Mouse (Mus musculus) gastrocnemius, postnatal 36 days (tissue): ENCODE results near the gene Aprt. TPM values are rescaled to one million over a fixed set of nuclear protein-coding genes. Genes with fewer than 3 reads are reported as not detected.

Experiments used
- DNase-seq, 2 experiments: peaks; one replicate each; pipeline ENCODE4 v3.0.0; 2022
- intact Hi-C: fragments of 180-260 bp; cut with DNase I; formaldehyde crosslinking; loops from one replicate; pipeline ENCODE4 v1.15.1; 2025
- long read RNA-seq, 2 experiments: library from polyadenylated mRNA; stranded (forward); transcript quantifications; one replicate each; pipeline ENCODE4 v2.0.0; 2021
- total RNA-seq, 2 experiments: library from RNA; stranded (reverse); gene quantifications; 2 replicates each; pipeline ENCODE4 v1.2.3; 2021

The Aprt gene
- total RNA-seq = 10 to 100 TPM; 35.4 to 45.3 TPM
- long read RNA-seq, experiment 1, transcript Aprt-201 (5 exons, 849 nt) = major isoform, 28 of 37 reads
- long read RNA-seq, experiment 1, partial matches to known transcripts = 4 of 37 reads
- long read RNA-seq, experiment 1, other reads (novel, unspliced or antisense) = 4 of 37 reads
- long read RNA-seq, experiment 2, transcript Aprt-201 (5 exons, 849 nt) = major isoform, 34 of 41 reads
- long read RNA-seq, experiment 2, partial matches to known transcripts = 5 of 41 reads
- long read RNA-seq, experiment 2, other reads (novel, unspliced or antisense) = 1 of 41 reads

DNA sequence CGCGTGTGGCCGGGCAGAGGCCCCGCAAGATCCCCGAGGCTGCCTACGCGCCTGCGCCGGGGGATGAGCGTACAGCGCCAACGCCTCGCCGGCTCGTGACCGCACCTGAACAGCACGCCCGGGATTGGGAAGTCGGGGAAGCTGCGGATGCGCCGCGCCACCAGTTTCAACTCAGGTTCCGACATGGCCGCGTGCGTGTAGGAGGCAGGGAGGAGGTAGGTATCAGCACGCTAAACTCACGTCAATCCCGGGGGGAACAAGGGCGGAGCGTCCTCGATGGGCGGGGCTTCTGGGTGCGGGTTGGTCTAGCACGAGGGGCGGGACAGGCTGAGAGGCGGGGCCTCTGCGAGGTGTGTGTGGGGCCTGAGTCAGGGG lies at the start of gene Aprt:
Gene Aprt (minus strand): TSS at position 262 of the 375 bp plus-strand sequence.
- intact Hi-C loops = no loop called here
- peak; percentile 89 to 94 for DNase-seq

DNA sequence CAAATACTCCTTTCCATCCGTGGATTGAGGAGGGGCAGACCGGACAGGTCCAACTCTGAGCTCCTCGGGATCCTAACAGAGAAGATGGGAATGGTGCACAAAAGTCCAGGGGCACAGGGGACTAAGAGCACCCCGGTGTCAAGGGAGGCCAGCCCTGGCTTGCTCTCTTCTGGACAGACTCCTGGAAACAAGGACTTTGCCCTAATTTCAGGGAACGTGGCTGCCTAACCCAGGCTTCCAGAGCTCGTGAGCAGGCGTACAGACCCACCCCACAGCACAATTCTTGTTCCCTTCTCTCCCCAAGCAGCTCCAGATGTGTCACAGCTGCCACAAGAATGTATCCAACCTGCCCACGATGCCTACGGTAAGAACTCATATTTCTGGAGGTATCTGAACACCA lies 49.1 kb upstream of the Aprt start:
- no peak for DNase-seq
- intact Hi-C loops = no loop called here

DNA sequence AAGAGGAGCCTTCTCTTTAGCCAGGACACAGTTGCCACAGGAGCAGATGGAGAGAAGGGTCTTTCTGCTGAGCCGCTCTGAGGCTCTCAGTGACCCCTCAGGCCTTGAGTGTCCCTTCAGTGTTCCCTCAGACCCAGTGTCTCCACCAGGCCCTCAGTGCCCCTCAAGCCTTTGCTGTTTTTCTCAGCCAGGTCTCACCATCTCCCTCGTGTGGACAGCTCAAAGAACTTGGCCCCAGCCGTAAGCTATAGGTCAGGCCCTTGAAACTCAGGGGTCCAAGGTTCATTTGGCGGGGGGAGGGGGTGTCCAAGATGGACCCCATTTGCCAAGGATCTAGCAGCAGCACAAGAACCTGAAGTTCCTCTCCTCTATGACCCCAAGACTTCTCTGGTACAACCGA lies 47.9 kb upstream of the Aprt start:
- intact Hi-C loops = loop anchor here (5.0 kb wide), 1 partner anchor 53 kb away; no protein-coding TSS in a partner anchor

DNA sequence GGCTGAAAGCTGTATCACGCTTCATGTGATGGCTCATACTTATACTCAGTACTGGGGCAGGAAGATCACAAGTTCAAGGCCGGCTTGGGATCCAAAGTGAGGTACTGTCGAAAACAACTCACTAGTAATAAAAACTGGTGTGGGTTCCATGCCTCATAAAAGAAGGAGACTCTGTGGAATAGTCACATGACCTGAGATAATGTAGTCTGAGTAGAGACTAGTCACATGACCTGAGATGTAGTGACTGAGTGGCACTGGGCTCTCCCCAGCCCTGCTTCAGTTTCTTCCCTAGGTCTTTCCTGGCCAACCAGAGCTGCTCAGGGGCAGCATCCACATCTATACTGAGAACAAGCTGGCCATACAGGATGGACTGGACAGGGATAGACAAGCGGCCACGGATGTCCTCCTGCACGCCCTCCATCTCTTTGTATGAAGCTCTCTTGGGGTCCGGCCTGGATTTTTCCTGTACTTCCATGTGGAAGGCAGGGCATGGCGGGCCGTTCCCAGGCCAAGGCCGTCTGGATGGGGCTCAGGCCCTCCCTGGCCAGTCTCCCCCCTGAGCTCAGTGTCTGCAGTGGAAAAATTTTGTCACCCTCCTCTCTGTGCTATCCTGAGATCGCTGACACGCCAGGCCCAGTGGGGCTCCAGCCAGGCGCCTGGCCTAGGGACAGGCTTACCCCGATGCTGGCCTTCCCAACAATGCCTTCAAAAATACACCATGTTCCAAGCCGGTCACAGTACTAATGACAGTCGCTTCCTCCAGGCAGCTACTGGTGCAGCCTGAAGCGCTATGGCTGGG lies 47.3 kb upstream of the Aprt start:
- DNase-seq = peak in 1 of 2 experiments; percentile 41
- intact Hi-C loops = loop anchor here (5.0 kb wide), 1 partner anchor 53 kb away; no protein-coding TSS in a partner anchor

More for the DNA sequence above, 47.9 kb upstream of the Aprt start:
- no peak for DNase-seq

DNA sequence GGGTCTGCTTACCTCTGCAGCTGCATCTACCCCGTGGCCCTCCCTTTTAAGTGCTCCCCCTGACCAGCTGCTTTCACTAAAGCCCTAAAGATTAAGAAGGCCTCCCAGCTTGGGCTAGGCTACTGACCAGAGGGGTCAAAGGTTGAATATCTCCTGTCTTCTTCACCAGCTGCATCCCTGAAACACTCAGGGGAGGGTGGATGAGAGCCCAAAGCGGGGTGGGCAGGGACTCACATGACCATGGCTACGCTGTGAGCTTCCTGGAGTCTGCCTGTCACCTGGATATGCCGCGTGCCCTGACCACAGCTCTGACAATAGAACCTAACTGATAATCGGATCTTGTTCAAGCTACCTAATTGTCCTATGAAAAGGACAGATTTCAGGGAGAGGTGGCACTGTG lies 46.0 kb upstream of the Aprt start, which contains the start of gene Pabpn1l:
Gene Pabpn1l (minus strand): TSS at position 13 of the 400 bp plus-strand sequence.
- DNase-seq = no peak
- intact Hi-C loops = loop anchor here (5.0 kb wide), 1 partner anchor 55 kb away; no protein-coding TSS in a partner anchor

DNA sequence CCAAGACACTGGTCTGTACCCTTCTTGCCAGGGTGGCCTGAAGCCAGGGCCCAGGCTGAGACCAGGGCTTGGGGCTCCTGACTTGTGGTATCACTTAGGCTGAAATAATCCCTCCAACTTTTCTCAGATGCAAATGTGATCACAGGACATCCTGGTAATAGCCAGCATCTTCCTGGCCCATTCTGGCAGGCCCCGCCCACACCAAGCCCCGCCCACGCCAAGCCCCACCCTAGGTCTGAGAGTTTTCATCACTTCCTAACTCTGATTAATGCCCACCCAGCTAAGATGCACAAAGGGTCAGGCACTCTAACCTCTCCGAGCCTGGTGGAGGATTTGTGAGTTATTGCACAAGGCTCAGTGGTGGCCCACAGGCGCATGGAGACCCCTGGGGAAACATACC lies 43.7 kb upstream of the Aprt start:
- no peak for DNase-seq
- intact Hi-C loops = loop anchor here (5.0 kb wide), 1 partner anchor 57 kb away; no protein-coding TSS in a partner anchor

DNA sequence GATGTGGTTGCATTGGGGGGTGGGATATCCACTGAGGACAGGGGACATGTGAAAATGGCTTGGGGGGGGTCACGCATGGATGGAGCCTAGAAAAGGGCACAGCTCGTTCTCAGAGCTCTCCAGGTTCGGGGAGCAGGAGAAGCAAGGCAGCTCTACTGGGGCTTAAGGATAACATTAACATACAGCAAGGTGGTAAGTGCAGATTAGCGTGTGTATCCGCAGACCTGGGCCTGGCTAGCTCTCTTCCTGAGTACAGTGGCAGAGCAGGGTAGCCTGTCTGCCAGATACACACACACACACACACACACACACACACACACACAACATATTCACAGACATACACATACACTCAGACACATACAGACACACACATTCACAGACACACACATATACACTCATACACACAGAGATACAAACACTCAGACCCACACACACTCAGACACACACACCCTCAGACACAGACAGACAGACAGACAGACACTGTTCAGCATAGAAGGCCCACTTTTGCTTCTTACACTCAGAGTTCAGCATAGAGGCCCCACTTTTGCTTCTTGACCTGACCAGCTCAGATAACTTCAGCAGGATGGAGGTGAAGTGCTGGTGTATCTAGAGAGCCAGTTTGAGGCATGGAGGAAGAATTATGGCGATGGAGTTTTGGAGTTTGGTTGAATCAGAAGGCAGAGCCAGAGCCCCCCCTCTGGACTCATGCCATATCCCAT lies 42.1 kb upstream of the Aprt start:
- intact Hi-C loops = loop anchor here (2.0 kb wide), 1 partner anchor 212 kb away; no protein-coding TSS in a partner anchor
- no peak for DNase-seq

DNA sequence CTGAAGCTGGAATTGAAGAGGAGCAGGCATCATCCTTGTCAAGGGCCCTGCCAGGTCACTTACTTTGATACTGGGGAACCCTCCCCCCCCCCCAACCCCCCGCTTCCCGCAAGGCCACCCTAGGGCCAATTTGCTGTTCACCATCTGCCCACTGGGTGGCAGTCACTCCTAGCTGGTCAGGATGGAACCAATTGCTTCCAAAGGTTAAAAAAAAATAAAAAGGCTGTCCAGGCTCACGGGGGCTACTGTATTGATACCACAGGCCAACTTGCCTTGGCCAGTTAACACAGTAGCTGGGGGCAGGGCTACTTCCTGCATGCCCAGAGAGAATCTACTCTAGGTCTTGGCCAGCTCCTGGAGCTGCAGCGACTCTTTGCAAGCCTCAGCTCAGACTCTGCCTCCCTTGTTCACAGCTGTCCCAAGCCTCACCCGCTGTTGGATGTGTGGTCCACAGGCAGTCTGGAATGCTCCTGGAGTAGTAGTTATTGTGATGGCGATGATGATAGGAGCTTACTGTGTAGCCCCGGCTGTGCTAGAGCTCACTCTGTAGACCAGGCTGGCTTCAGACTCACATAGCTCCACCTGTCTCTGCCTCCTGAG lies 41.3 kb upstream of the Aprt start:
- DNase-seq = peak; percentile 79 to 82
- intact Hi-C loops = loop anchor here (2.0 kb wide), 1 partner anchor 213 kb away; no protein-coding TSS in a partner anchor

DNA sequence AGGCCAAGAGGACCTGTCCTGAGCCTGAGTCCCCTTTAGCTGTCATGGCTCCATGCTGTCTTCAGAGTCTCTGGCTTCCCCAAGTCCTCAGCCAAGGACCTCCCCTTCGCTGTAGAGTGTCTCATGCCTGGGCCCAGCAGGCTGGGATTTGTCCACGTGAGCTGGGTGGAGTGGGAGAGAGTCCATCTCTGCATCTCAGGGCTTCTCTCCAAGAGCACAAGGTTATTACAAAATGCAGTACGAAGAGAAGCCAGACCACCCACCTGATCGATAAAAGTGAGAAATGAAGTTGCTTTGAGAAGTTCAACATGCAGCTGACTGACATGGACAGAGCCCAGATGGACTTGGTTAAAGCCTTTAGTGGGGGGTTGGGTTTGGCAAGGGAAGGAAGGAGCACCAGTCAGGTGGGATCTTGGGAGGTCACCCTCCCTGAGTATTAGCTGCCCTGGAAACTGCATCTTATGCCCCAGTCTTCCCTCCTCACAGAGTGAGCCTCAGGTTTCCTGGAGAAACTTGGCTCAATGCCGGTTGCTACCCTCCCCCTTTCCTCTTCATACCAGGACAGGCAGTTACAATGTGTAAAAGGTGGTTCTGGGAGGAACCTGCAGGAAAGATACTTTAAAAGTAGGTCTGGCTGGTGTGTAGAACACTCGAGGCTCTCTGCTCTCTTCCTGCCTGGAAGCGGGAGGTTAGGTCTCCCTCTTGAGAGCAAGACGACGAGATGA lies 39.6 kb upstream of the Aprt start:
- intact Hi-C loops = no loop called here
- no peak for DNase-seq

DNA sequence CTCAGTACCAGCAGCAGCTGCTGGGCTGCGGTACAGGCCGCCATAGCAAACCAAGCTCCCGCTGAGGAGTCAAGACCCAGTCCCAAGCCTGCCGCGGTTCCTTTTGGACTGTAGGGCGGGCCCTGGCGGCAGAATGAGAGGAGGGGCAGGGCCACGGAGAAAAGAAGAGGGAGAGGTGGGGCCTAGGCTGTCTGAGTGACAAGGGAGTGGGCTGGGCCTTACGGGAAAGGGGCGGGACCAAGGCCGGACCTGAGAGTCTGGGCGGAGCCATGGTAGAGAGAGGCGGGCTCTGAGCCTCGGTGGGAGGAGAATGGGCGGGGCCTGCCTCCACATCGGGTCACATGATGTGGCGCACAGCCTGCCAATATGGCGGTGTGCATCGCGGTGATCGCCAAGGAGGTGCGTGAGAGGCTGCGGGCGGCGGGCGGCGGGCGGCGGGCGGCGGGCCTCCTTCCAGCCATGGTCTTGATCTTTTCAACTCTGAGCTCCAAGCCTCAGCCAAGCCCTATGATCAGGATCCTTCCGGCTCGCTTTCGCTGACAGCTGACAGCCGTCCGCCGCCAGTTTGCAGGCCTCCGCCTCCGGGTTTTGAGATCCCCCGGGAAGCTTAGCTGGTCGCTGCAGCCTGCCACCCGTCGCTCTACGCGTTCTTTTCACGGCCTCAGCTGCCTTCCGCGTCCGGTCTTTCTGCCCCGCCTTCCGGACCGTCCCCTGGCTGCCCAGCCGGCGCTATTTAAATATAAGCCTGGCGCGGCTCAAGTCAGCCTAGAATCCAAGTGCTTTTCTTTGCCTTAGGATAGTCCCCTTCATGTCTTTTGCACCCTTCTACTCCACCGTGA lies 34.8 kb upstream of the Aprt start, which contains the start of the genes Galns and Trappc2l:
Gene Galns (minus strand): TSS at position 169 of the 839 bp plus-strand sequence.
Gene Trappc2l (plus strand): TSS at position 346 of the 839 bp plus-strand sequence.
- intact Hi-C loops = no loop called here
- DNase-seq = peak; percentile 92 to 94

DNA sequence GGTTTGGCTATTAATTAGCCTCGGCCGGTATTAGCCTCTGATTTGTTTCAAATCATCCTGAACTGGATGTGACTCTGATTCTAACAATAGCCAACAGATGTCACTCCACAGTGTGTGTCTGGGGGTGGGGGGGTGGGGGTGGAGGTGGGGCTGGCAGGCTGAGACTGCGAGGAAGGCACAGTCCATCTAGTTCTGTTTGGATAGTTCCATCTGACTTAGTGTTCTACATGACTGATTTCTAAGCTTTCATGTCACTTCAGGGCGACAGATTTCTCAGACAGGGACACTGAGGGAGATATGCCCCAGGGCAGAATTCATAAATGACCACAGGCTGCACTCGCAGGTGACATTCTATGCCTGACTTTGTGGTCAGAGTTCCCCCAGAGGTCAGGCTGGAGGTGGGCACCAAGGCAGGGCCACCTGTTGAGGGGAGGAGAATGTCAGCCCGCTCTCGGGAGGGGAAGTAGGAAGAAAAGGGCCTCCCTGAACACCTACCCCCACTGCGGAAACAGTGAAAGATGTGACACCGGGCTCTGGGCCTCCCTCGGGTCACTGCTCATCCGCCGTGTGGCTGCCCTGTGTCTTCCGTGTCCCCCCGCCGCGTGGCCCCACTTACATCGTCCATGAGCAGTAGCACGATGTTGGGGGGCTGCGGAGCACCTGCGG lies 34.0 kb upstream of the Aprt start:
- intact Hi-C loops = no loop called here

DNA sequence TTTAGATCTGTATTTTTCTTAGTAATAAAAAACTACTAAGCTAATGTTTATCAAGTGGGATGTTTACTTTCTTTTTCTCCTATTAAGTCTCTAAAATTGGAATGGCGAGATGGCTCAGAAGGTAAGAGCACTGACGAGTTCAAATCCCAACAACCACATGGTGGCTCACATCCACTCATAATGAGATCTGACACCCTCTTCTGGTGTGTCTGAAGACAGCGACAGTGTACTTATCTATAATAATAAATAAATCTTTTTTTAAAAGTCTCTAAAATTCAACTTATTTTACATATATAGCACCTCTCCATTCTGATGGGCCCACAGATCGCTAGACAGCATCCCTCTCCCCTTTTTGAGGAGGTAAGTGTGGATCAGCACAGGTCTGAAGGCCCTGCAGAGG lies 33.5 kb upstream of the Aprt start:
- DNase-seq = no peak
- intact Hi-C loops = no loop called here

More for the DNA sequence above, 34.0 kb upstream of the Aprt start:
- DNase-seq = no peak

DNA sequence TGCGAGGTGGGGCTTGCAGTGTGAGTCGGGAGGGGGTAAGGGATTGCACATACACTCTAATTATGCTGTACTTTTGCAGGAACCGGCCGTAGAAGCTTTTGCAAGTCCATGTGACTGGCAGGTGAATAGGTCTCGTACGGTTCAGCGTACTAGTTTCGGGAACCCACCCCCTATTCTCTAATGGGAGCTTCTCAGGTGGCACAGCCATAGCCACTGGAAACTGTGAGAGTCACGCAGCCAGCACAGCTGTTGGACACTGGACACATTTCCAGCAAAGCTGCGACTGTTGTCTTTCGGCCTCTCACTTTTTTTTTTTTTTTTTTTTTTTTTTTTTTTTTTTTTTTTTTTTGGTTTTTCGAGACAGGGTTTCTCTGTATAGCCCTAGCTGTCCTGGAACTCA lies 30.1 kb upstream of the Aprt start:
- no peak for DNase-seq
- intact Hi-C loops = no loop called here

DNA sequence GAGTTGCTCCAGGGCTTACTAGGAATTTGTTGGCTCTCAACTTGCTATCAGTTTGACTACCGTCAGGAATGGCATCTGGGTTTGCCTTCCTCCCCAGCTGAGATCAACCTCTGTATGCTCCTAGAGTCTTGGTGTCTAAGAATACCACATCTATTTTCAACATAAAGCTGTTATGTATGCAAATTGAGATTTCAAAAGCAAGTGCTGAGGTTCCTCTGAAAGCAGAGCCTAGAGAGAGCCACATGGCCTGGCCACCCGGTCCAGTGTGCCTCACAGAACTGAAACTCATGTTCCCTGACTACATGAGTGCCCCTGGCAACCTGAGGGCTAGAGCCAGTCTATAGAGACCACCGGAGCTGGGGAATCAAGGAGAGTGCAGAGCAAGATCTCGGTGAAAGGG lies 28.7 kb upstream of the Aprt start:
- intact Hi-C loops = no loop called here
- DNase-seq = no peak

DNA sequence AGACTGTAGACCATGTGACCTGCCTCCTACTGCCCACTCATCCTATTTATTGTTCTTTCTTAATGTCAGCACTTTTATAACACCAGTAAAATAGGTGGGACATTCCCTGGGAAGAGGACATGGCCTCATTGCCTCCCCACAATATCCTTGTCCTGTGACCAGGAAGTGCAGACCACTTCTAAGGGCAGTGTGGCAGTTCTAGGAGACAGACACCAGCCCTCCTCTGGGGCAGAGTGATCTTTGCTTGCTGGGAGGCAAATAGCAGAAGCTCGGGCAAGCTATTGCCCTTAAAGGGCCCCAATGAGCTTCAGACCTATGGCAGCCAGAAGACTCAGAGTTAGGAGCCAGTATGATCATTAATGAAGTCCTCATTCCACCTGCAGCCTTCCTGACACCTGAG lies 27.9 kb upstream of the Aprt start:
- intact Hi-C loops = no loop called here
- DNase-seq = no peak

DNA sequence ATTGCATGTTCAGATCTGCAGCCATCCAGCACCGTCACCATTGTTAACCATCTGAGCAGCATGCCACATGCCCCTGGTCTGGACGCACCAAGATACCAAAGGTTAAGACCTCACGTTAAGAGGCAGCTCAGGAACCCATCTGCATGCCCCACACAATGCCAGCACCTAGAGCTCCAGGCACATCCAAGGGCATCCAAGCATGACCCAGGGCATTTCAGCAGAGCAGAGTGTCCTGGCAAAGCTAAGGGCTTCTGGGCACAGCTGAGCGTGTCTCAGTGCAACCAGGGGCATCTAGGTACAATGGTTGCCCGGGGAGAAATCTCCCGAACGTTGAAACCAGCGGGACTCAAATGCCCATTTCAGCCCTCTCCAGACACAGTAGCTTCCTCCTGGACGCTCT lies 24.0 kb upstream of the Aprt start:
- no peak for DNase-seq
- intact Hi-C loops = no loop called here

DNA sequence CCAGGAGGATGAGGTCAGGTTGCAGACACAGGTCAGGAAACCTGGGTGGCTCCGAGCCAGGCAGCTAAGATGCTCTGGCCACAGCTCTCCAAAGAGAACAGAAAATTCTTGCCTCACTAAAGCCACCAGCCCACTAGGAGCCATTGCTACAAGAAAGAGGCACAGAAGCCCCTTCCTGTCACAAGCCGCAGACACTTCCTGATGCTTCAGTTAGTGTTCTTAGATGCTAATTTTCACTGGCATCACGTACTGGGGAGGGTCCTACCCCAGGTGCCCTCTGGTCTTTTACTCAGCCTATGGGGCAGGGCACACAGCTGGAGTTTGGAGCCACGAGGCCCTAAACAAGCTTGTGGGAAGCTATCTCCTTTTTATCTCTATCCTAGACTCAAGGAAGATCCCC lies 19.3 kb upstream of the Aprt start:
- intact Hi-C loops = loop anchor here (10.0 kb wide), 1 partner anchor 479 kb away; no protein-coding TSS in a partner anchor

More for the DNA sequence above, 19.3 kb upstream of the Aprt start:
- DNase-seq = no peak
